Mouse (Mus musculus) bone marrow, adult 2 months (tissue): ENCODE measurements at regions not wholly inside any gene's neighbourhood (a gene's known extent, or its start where the extent isn't known, plus 50 kb on each side); places are given as distances from the start of the nearest gene placed in this dataset.

Experiments
- H3K27ac ChIP-seq: fragments of 200-500 bp; 2 replicates; pipeline ENCODE4 v1.5.1; 2012; ENCODE audit warnings: low read depth, mild to moderate bottlenecking, control low read depth, inconsistent platforms, low read length; ENCODE audit not compliant: control insufficient read depth, poor library complexity, insufficient read depth
- H3K4me1 ChIP-seq: fragments of 200-500 bp; 2 replicates; pipeline ENCODE4 v1.6.1; 2011; ENCODE audit warnings: low read length; ENCODE audit not compliant: control insufficient read depth, insufficient read depth
- H3K4me3 ChIP-seq: fragments of 200-500 bp; replicated peaks from 2 replicates; pipeline ENCODE3; 2011; ENCODE audit warnings: mild to moderate bottlenecking, low read depth, low read length, control low read depth; ENCODE audit not compliant: control insufficient read depth
- CTCF ChIP-seq: fragments of 200-500 bp; IDR thresholded peaks from 2 replicates; pipeline ENCODE4 v1.5.1; 2011; ENCODE audit warnings: low read length, control low read depth; ENCODE audit not compliant: control insufficient read depth, insufficient read depth
- POLR2A ChIP-seq: fragments of 200-500 bp; IDR thresholded peaks from 2 replicates; pipeline ENCODE4 v1.6.1; 2011; ENCODE audit warnings: low read depth, mild to moderate bottlenecking, control low read depth, low read length, borderline replicate concordance; ENCODE audit not compliant: control insufficient read depth
- WGBS: fragments of 180-500 bp; shearing (Covaris S2); methylation state at CpG from one replicate; pipeline ENCODE4 v1.1.7; 2018; 5-methylcytosine and 5-hydroxymethylcytosine counted together

GRCm38 (mm10) chr5:75737752-75738151, 163.0 kb downstream of the Kit start:
- H3K4me3 ChIP-seq = no peak overlapping the region
- WGBS = 72% methylated on average over 7 of the region's 7 CpGs
- H3K4me1 ChIP-seq = no peaks in the 10 kb centered on the region
- no peak overlapping the region for H3K27ac ChIP-seq
- no peak for TF ChIP-seq CTCF
- no peak for TF ChIP-seq POLR2A

DNA sequence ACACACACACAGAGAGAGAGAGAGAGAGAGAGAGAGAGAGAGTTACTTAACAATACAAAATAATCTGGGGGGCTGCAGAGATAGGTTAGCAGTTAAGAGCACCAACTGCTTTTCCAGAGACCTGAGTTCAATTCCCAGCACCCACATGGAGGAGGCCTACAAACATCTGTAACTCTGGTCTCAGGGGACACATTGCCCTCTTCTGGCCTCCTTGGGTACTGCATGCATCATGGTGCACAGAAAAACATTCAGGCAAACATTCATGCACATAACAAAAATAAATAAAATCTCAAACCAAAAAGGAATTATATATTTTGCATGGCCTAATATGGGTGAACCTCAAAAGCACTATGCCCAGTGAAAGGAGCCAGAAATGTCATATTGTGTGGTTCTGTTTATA, 161.6 kb downstream of the Kit start:
- no peaks in the 10 kb centered on the region for H3K4me1 ChIP-seq
- no peak overlapping the region for H3K4me3 ChIP-seq
- no peak for TF ChIP-seq POLR2A
- TF ChIP-seq CTCF = peak; percentile 46
- H3K27ac ChIP-seq = no peak overlapping the region

GRCm38 (mm10) chr5:75734508-75734907, 159.8 kb downstream of the Kit start:
- H3K27ac ChIP-seq = no peak overlapping the region
- WGBS = 82% methylated on average over 14 of the region's 14 CpGs
- no peaks in the 10 kb centered on the region for H3K4me1 ChIP-seq
- no peak overlapping the region for H3K4me3 ChIP-seq
- TF ChIP-seq POLR2A (no peak), CTCF (no peak)

DNA sequence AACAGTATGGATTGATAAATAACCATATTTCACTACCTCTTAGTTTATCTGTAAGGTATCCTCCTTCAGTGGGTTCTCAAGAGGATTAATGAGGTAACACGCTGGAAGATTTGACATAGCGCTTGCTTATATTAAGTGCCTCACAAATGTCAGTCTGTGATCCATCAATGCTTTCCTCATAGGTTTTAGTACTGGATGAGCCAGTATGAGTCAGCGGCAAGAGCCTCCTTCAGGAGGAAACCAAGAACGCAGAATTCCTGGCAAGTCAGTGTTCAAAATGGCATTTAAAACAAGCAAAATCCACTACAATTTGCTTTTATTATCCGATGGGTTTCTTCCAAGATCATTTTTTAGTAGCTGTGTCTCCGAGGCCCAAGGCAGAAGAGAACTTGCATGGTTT, 159.3 kb downstream of the Kit start:
- TF ChIP-seq POLR2A (no peak), CTCF (no peak)
- Histone ChIP-seq H3K4me1 (no peaks in the 10 kb centered on the region), H3K4me3 (no peak overlapping the region), H3K27ac (no peak overlapping the region)
- 89% methylated on average over 6 of the region's 6 CpGs for WGBS

DNA sequence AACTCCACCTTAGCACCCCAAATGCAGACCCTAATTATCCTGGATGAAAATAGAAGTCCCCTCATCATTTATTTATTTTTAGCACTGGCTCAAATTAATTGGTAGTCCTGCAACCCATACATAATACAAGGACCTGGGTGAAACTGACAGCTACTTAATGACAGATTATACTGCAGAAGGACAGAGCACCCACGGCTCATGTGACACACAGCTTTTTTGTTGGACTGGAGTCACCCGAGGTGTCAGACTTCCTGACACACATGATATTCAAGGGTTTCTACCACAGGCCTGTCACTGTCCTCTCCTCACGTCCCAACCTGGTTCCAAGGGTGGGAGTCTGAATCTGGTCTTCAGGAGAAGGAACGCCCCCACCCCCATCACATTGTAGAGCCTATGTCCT, 156.5 kb downstream of the Kit start:
- H3K4me1 ChIP-seq = no peaks in the 10 kb centered on the region
- H3K27ac ChIP-seq = no peak overlapping the region; the same call in 1 of the 2 replicates
- 25% methylated on average over 4 of the region's 4 CpGs for WGBS
- no peak for TF ChIP-seq POLR2A
- no peak for TF ChIP-seq CTCF
- no peak overlapping the region for H3K4me3 ChIP-seq

- 2% methylated on average over 3 of the region's 3 CpGs for WGBS
- Histone ChIP-seq H3K27ac (peak overlapping the region; percentile 26; the same call in 1 of the 2 replicates), H3K4me1 (no peaks in the 10 kb centered on the region), H3K4me3 (no peak overlapping the region)
- TF ChIP-seq CTCF (no peak), POLR2A (no peak)
These were observed 156.0 kb downstream of the Kit start for GRCm38 (mm10) chr5:75730698-75731097.

DNA sequence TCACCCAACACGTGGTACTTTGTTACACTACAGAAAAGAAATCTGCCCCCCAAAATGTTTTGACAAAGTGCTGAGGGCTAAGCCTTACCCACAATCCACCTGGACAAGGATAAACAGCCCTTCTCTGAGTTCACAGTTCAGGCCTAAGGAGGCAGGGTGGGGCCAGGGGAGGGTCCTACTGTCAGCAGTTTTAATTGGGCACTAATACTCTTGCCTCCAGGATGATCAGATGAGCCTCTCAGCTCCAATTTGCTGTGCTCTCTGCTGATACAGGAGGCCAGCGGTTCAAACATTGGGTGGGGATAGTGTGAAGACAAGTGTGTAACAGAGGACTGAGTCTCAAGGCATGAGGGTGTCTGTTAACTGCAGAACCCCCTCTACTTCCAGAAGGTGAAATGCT, 146.6 kb downstream of the Kit start:
- 72% methylated on average over 2 of the region's 2 CpGs for WGBS
- TF ChIP-seq POLR2A (no peak), CTCF (no peak)
- no peaks in the 10 kb centered on the region for H3K4me1 ChIP-seq
- H3K4me3 ChIP-seq = no peak overlapping the region
- no peak overlapping the region for H3K27ac ChIP-seq

DNA sequence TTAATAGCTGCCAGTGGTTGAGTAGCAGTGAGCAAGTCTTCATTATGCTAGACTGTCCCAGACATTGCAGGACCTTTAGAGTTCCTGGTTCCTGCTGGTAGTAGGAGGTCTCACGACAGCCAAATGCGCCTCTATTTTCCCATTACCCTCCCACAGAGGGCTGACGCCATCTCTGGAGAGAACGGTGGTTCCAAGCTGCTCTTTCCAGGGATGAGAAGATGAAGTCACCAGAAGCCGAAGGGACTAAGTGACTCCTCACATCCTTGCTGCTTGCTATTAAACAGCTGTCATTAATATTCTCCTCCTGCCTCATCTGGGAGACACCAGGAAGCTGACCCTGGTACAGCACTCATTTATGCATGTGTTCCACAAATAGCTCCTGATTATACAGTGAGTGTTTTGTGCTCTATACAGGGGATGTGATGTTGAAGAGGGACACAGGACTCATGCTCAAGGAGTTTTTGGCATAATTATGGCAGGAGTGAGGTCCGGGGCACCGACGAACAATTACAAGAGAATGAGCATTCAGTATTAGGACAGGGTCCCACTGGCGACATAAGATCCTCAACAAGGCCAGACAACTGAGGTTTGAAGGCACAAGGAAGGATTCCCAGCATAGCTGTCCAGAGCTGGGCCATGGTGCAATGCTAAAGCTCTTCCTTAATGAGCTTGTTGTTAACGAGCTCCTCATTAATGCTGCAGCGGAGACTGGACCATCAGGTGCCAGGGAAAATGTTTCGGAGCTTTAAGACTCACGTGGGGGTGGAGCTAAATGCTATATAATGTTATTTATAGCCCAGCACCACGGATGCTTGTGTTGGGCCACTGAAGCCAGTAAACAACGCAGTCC, 145.6 kb downstream of the Kit start:
- no peak overlapping the region for H3K4me3 ChIP-seq
- H3K27ac ChIP-seq = no peak overlapping the region
- TF ChIP-seq CTCF = no peak
- no peak for TF ChIP-seq POLR2A
- no peaks in the 10 kb centered on the region for H3K4me1 ChIP-seq
- WGBS = 83% methylated on average over 15 of the region's 15 CpGs

DNA sequence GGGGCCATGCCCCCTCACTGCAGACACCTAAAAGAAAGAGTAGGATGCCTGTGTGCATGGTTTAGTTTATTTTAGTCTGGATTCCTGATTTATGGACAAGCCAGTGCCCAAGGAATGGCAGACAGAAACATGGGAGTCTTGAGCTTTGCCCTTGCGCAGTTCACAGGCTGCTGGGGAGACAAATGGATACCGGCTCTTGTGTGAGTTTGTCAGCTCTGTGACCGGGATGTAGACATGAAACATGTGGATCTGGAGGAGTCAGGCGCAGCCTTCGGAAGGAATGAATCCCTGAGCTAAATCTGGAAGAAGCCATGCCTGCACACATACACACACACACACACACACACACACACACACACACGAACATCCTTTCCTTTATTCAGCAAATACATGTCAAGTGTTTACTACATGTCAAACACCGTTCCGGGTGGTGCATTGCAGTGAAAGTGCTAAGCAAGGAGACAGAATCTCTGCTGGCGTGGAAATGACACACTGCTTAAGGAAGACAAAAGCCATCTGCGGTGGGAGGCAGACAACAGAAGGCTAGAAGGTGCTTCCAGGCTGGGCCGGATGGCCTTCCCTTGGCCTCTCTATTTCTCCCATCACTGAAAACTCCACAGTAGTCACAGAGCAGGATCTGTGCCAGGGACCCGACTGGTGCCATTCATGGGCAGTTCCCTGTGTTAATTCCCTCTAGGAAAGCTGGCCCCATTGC, 144.0 kb downstream of the Kit start:
- Histone ChIP-seq H3K4me1 (no peaks in the 10 kb centered on the region), H3K27ac (no peak overlapping the region), H3K4me3 (no peak overlapping the region)
- TF ChIP-seq POLR2A (no peak), CTCF (no peak)
- WGBS = 85% methylated on average over 12 of the region's 12 CpGs
